Mouse (Mus musculus) megakaryocyte, embryonic 14.5 days (primary cell): ENCODE measurements around the gene Il34.

Experiments used
- FLI1 ChIP-seq: IDR thresholded peaks from 2 replicates; pipeline ENCODE4 v1.6.1; 2012; ENCODE audit warnings: low read length, inconsistent platforms, mixed read lengths
- GATA1 ChIP-seq: IDR thresholded peaks from 3 replicates; pipeline ENCODE4 v1.6.1; 2012; ENCODE audit warnings: mixed read lengths, low read length, inconsistent platforms, borderline replicate concordance

- TF ChIP-seq GATA1 (no peak), FLI1 (no peak)
Measured at GRCm38 (mm10) chr8:110761185-110761584, 44.5 kb downstream of the Il34 start.
